Mouse (Mus musculus): ENCODE measurements at regions not wholly inside any gene's neighbourhood (a gene's known extent, or its start where the extent isn't known, plus 50 kb on each side); places are given as distances from the start of the nearest gene placed in this dataset.

DNA sequence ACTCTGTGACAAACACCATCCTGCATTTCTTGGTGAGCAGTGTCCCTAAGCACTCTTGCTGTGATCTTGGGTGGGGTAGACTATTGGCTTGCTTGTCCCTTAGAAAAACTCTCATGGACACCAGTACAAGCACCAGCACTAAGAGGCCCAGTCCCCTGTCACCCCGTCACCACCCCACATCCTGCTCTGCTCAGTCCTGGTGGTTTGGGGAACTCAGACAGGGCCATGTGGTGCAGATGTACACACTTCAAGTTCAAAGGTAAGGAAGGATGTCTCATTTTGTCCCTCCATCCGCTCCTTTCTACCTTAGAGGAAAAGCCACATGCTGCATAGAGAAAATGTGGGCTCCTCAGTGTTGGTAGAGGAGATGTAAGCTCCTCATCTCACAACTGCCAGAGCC is 426.1 kb upstream of the Zmiz1 start:
- TF ChIP-seq ZC3H11A (IDR thresholded peaks at IDR 0.05; ENCODE audit: borderline replicate concordance, low read depth, low read length) (no peak), HCFC1 (IDR thresholded peaks at IDR 0.05; ENCODE audit: borderline replicate concordance, insufficient read depth, low read length) (no peak)
